Mouse (Mus musculus) liver, embryonic 14.5 days (tissue): ENCODE results near the gene Myh7. TPM values are rescaled to one million over a fixed set of nuclear protein-coding genes. Genes with fewer than 3 reads are reported as not detected.
"Not testable (repeated sequence)": the region's sequence is repeated elsewhere in the genome, so short reads cannot be mapped to it uniquely, and the experiment has no call there.

Experiments
- ATAC-seq: fragments of 200-750 bp; cut with Nextera tagmentation; 2 replicates; pipeline ENCODE4 v1.8.0; 2017; ENCODE audit warnings: moderate number of reproducible peaks, mild to moderate bottlenecking, moderate library complexity; ENCODE audit not compliant: insufficient read depth
- DNase-seq, 3 experiments: peaks; one replicate each; pipeline ENCODE4 v3.0.0-alpha.2; 2012 to 2013; ENCODE audit warnings: low read depth in 3 of 3, low spot score in 3 of 3
- H3K27ac ChIP-seq: fragments of 300-500 bp; sonication (generic); 2 replicates; pipeline ENCODE4 v1.5.1; 2014; ENCODE audit warnings: moderate library complexity, mild to moderate bottlenecking, control low read depth, inconsistent platforms
- H3K27me3 ChIP-seq: fragments of 300-500 bp; sonication (generic); 2 replicates; pipeline ENCODE4 v1.6.1; 2014; ENCODE audit warnings: mild to moderate bottlenecking, low read length, moderate library complexity; ENCODE audit not compliant: control insufficient read depth, insufficient read depth
- H3K36me3 ChIP-seq: fragments of 300-500 bp; sonication (generic); replicated peaks from 2 replicates; pipeline ENCODE4 v1.6.1; 2014; ENCODE audit warnings: low read depth; ENCODE audit not compliant: control insufficient read depth, insufficient read depth
- H3K4me1 ChIP-seq, 2 experiments: fragments of 200-500 bp in 1 of 2; fragments of 300-500 bp in 1 of 2; sonication (generic) in 1 of 2; replicated peaks; 2 replicates each; pipeline ENCODE4 v1.6.1; 2012 to 2014; ENCODE audit warnings: antibody characterized with exemption in 1 of 2, inconsistent platforms in 1 of 2, low read length in 1 of 2; ENCODE audit not compliant: control insufficient read depth in 2 of 2, insufficient read depth in 2 of 2
- H3K4me2 ChIP-seq: fragments of 300-500 bp; sonication (generic); 2 replicates; pipeline ENCODE4 v1.6.1; 2014; ENCODE audit warnings: low read depth, mild to moderate bottlenecking, control low read depth, moderate library complexity
- H3K4me3 ChIP-seq, 2 experiments: fragments of 200-500 bp in 1 of 2; fragments of 300-500 bp in 1 of 2; sonication (generic) in 1 of 2; 2 replicates each; pipeline ENCODE4 v1.5.1; 2012 to 2014; ENCODE audit warnings: low read depth in 2 of 2, low read length in 2 of 2, mild to moderate bottlenecking in 2 of 2, control low read depth in 1 of 2, inconsistent platforms in 1 of 2, moderate library complexity in 1 of 2; ENCODE audit not compliant: insufficient read depth in 1 of 2
- H3K9ac ChIP-seq: fragments of 300-500 bp; sonication (generic); replicated peaks from 2 replicates; pipeline ENCODE4 v1.6.1; 2014; ENCODE audit warnings: mild to moderate bottlenecking, control low read depth, moderate library complexity
- H3K9me3 ChIP-seq: fragments of 300-500 bp; sonication (generic); 2 replicates; pipeline ENCODE4 v1.6.1; 2016; ENCODE audit warnings: low read length, mixed read lengths; ENCODE audit not compliant: control insufficient read depth
- CTCF ChIP-seq: IDR thresholded peaks from 2 replicates; pipeline ENCODE4 v1.5.1; 2016; ENCODE audit warnings: antibody characterized with exemption, low read depth, control low read depth
- EP300 ChIP-seq: IDR thresholded peaks from 2 replicates; pipeline ENCODE4 v1.6.1; 2016; ENCODE audit warnings: antibody characterized with exemption, low read depth
- WGBS: fragments of 180-500 bp; shearing (Covaris S2); extraction: QIAGEN DNeasy Blood & Tissue Kit; methylation state at CpG from one replicate; pipeline ENCODE4 v1.1.7; 2014; ENCODE audit not compliant: insufficient replicate concordance; 5-methylcytosine and 5-hydroxymethylcytosine counted together
- polyA plus RNA-seq, 2 experiments: library from polyadenylated mRNA; depleted of rRNA in 1 of 2; stranded (reverse) in 1 of 2; unstranded in 1 of 2; fragments of >200 nt; fragmentation: Nextera tagmentation in 1 of 2; extraction: Ambion mirVana in 1 of 2; gene quantifications; 2 replicates each; pipeline versions ENCODE4 v1.2.1 to v1.2.3; 2012 to 2014

Gene Myh7
- polyA plus RNA-seq, 2 experiments: 0.05 to 0.07 TPM

DNA sequence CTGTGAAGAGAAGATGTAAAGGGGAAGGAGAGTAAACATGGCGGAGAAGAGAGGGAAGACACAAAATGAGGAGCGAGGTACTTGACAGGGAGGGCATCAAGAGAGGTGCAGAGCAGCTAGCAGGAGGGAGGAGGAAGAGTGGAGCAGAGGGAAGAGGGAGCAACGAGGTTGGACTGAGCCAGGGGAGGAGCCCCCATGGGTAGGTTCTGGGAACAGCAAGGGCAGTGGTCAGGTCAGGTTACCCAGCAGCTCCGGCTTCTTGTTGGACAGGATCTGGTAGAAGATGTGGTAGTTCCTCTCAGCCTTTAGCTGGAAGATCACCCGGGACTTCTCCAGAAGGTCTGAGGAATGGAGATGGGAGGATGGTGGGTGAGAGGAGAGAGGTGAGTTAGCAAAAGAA is 32.9 kb downstream of the Myh7 start:
- 58% methylated on average over 5 of the region's 5 CpGs for WGBS

DNA sequence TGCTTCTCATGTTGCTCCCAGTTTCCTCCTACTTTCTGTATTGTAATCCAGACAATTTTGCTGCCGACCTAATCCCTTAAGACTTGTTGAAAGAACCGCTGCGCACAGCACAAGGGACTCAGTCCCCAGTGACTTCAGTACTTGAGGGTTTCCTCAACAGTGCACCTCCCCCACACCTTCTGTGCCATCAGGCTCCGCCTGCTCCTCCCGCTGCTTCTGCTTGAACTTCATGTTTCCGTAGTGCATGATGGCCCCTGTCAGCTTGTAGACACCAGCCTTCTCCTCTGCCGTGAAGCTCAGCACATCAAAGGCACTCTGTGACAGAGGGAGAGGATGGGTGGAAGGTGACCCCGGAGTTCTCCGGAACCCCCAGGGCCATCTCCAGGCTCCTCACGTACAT is 33.7 kb downstream of the Myh7 start:
- no peak overlapping the region for H3K4me2 ChIP-seq
- no peaks in the 10 kb centered on the region for H3K4me1 ChIP-seq
- H3K36me3 ChIP-seq: no peaks in the 10 kb centered on the region
- no peak overlapping the region for H3K27ac ChIP-seq
- no peak for ATAC-seq
- TF ChIP-seq EP300: no peak
- TF ChIP-seq CTCF: no peak
- no peak for DNase-seq
- H3K27me3 ChIP-seq: no peaks in the 10 kb centered on the region
- H3K4me3 ChIP-seq: no peak overlapping the region
- no peak overlapping the region for H3K9ac ChIP-seq
- no peaks in the 10 kb centered on the region for H3K9me3 ChIP-seq
- WGBS: 43% methylated on average over 10 of the region's 10 CpGs

More for the DNA sequence above, 32.9 kb downstream of the Myh7 start:
- TF ChIP-seq EP300 (no peak), CTCF (no peak)
- Histone ChIP-seq H3K27me3 (no peaks in the 10 kb centered on the region), H3K4me2 (no peak overlapping the region), H3K4me1 (no peaks in the 10 kb centered on the region), H3K36me3 (no peaks in the 10 kb centered on the region), H3K4me3 (no peak overlapping the region), H3K9ac (no peak overlapping the region), H3K9me3 (no peaks in the 10 kb centered on the region), H3K27ac (no peak overlapping the region)
- DNase-seq: no peak
- ATAC-seq: no peak

DNA sequence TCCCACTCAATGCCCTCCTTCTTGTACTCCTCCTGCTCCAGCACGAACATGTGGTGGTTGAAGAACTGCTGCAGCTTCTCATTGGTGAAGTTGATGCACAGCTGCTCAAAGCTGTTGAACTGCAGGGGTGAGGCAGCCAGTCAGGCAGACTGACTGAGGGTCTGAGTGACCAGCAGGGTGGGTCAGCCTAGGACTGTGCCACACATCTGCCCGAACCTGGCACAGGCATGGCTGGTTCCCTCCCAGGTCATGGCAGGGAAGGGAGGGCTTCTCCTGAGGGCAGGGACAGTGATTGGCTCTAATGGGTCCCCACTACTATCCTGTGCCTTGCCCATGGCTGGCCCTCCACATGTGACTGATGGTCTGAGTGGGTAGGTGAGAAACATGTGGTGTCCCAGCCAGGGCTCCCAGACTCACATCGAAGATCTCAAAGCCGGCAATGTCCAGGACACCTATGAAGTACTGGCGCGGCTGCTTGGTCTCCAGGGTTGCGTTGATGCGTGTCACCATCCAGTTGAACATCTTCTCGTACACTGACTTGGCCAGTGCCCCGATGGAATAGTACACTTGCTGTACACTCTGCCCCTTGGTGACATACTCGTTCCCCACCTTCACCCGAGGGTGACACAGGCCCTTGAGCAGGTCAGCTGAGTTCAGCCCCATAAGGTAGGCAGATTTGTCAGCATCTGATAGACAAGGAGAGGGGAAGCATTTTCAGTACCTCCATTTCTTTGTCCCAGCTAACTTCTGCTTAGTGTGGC is 34.4 kb downstream of the Myh7 start:
- not testable (repeated sequence) for H3K9me3 ChIP-seq, H3K36me3 ChIP-seq, ATAC-seq, H3K9ac ChIP-seq, H3K27me3 ChIP-seq, DNase-seq, H3K4me1 ChIP-seq, H3K4me2 ChIP-seq, H3K27ac ChIP-seq, H3K4me3 ChIP-seq
- WGBS: 67% methylated on average over 12 of the region's 12 CpGs

DNA sequence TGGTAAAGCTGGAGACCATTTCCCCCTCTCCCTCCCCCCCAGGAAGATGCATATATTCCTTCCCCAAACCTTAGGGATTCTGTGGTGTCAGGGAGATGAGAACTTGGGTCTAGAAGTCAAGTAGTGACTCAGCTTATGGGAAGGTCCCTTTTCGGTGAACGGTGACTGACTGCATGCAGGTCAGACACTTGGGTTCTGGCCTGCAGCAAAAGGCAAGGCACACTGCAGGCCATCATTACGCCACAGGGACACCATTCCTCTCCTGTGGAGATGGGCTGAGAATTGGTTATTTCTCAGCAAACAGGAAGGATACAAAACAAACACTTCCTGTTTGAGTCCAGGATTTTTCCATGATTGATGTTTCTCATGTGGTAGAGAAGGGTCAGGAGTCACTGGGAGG is 35.2 kb downstream of the Myh7 start:
- no peak for ATAC-seq
- no peak for TF ChIP-seq CTCF
- TF ChIP-seq EP300: no peak
- no peaks in the 10 kb centered on the region for H3K4me1 ChIP-seq
- DNase-seq: no peak
- no peaks in the 10 kb centered on the region for H3K27me3 ChIP-seq
- H3K27ac ChIP-seq: no peak overlapping the region
- no peak overlapping the region for H3K9ac ChIP-seq
- H3K4me2 ChIP-seq: no peak overlapping the region
- H3K9me3 ChIP-seq: no peaks in the 10 kb centered on the region
- no peak overlapping the region for H3K4me3 ChIP-seq
- WGBS: 63% methylated on average over 3 of the region's 3 CpGs
- no peaks in the 10 kb centered on the region for H3K36me3 ChIP-seq

DNA sequence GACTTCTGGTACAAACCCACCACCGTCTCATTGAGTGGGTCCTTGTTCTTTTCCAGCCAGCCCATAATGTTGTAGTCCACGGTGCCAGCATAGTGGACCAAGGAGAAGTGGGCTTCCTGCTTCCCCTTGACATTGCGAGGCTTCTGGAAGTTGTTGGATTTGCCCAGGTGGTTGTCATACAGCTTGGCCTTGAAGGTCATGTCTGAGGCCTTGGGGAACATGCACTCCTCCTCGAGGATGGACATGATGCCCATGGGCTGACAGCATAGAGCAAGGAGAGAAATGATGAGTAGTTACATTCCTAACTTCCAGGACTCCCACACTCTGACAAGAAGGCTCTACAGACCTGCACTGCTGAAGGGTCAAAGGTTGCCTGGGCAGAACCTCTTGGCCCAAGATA is 35.9 kb downstream of the Myh7 start:
- Histone ChIP-seq H3K9me3 (no peaks in the 10 kb centered on the region), H3K27ac (no peak overlapping the region), H3K36me3 (no peaks in the 10 kb centered on the region), H3K4me3 (no peak overlapping the region), H3K4me1 (no peaks in the 10 kb centered on the region), H3K9ac (no peak overlapping the region), H3K4me2 (no peak overlapping the region), H3K27me3 (no peaks in the 10 kb centered on the region)
- TF ChIP-seq CTCF: no peak
- TF ChIP-seq EP300: no peak
- no peak for ATAC-seq
- no peak for DNase-seq
- WGBS: 49% methylated on average over 4 of the region's 4 CpGs
